Mouse (Mus musculus): ENCODE measurements around the gene Olfr846. TPM values are rescaled to one million over a fixed set of nuclear protein-coding genes. Genes with fewer than 3 reads are reported as not detected.

The Olfr846 gene
- polyA plus RNA-seq (2014; fragmentation: Nextera tagmentation; extraction: Ambion mirVana) = not detected in 2 replicates

- 0 out of 2 replicates have a peak, but pooled peaks cover under 1% of the 10 kb centered on the region for H3K9me3 ChIP-seq (ENCODE audit: control insufficient read depth, low read depth, low read length)
- no peak within 1 kb of the TSS for H3K9ac ChIP-seq (replicated peaks; ENCODE audit: low read depth, low read length)
- WGBS = 46% methylated on average over 1 of the region's 1 CpGs
- no peak for ATAC-seq (ENCODE audit: insufficient number of reproducible peaks, insufficient read depth, low FRiP score, low read depth)
- no peak within 1 kb of the TSS for H3K27ac ChIP-seq (ENCODE audit: low read length)
- H3K4me3 ChIP-seq (ENCODE audit: low read depth, low read length) = no peak within 1 kb of the TSS
- H3K36me3 ChIP-seq (ENCODE audit: control insufficient read depth, insufficient read depth, low read length) = no peaks in the 10 kb centered on the region
- no peaks in the 10 kb centered on the region for H3K4me1 ChIP-seq (ENCODE audit: control insufficient read depth, insufficient read depth, low read length)
- no peak within 1 kb of the TSS for H3K4me2 ChIP-seq (replicated peaks; ENCODE audit: low read depth, low read length)
- no peaks in the 10 kb centered on the region for H3K27me3 ChIP-seq (ENCODE audit: control insufficient read depth, insufficient read depth, low read length)
Measured at GRCm38 (mm10) chr9:19363905-19364304, at the start of gene Olfr846. TSS of gene Olfr846 (minus strand) at chr9:19364005.

- H3K4me2 ChIP-seq (replicated peaks; ENCODE audit: low read depth, low read length) = no peak within 1 kb of the TSS
- ATAC-seq (ENCODE audit: insufficient number of reproducible peaks, insufficient read depth, low FRiP score, low read depth) = no peak
- no peaks in the 10 kb centered on the region for H3K36me3 ChIP-seq (ENCODE audit: control insufficient read depth, insufficient read depth, low read length)
- no peak within 1 kb of the TSS for H3K27ac ChIP-seq (ENCODE audit: low read length)
- WGBS = 59% methylated on average over 1 of the region's 1 CpGs
- H3K27me3 ChIP-seq (ENCODE audit: control insufficient read depth, insufficient read depth, low read length) = no peaks in the 10 kb centered on the region
- no peaks in the 10 kb centered on the region for H3K4me1 ChIP-seq (ENCODE audit: control insufficient read depth, insufficient read depth, low read length)
- H3K9me3 ChIP-seq (ENCODE audit: control insufficient read depth, low read depth, low read length) = no peaks in the 10 kb centered on the region
- H3K9ac ChIP-seq (replicated peaks; ENCODE audit: low read depth, low read length) = no peak within 1 kb of the TSS
- H3K4me3 ChIP-seq (ENCODE audit: low read depth, low read length) = no peak within 1 kb of the TSS
Measured at GRCm38 (mm10) chr9:19378569-19378968, 14.8 kb upstream of the Olfr846 start, which contains the start of gene Olfr847. TSS of gene Olfr847 (minus strand) at chr9:19378669.

- no peak for ATAC-seq (ENCODE audit: insufficient number of reproducible peaks, insufficient read depth, low FRiP score, low read depth)
Measured at GRCm38 (mm10) chr9:19336157-19336556, 27.6 kb downstream of the Olfr846 start, which contains the start of gene Olfr845. TSS of gene Olfr845 (plus strand) at chr9:19336457.

GRCm38 (mm10) chr9:19316047-19316446 is 47.8 kb downstream of the Olfr846 start, which contains the start of gene Olfr844:
TSS of gene Olfr844 (plus strand) at chr9:19316347.
- H3K27ac ChIP-seq (ENCODE audit: low read length) = no peak within 1 kb of the TSS
- ATAC-seq (ENCODE audit: insufficient number of reproducible peaks, insufficient read depth, low FRiP score, low read depth) = no peak
- H3K36me3 ChIP-seq (ENCODE audit: control insufficient read depth, insufficient read depth, low read length) = no peaks in the 10 kb centered on the region
- H3K4me2 ChIP-seq (replicated peaks; ENCODE audit: low read depth, low read length) = no peak within 1 kb of the TSS
- 0 out of 2 replicates have a peak, but pooled peaks cover 3% of the 10 kb centered on the region for H3K9me3 ChIP-seq (ENCODE audit: control insufficient read depth, low read depth, low read length)
- no peak within 1 kb of the TSS for H3K4me3 ChIP-seq (ENCODE audit: low read depth, low read length)
- H3K9ac ChIP-seq (replicated peaks; ENCODE audit: low read depth, low read length) = no peak within 1 kb of the TSS
- H3K4me1 ChIP-seq (ENCODE audit: control insufficient read depth, insufficient read depth, low read length) = no peaks in the 10 kb centered on the region
- H3K27me3 ChIP-seq (ENCODE audit: control insufficient read depth, insufficient read depth, low read length) = no peaks in the 10 kb centered on the region

More at GRCm38 (mm10) chr9:19336157-19336556, 27.6 kb downstream of the Olfr846 start, which contains the start of gene Olfr845:
- 72% methylated on average over 1 of the region's 1 CpGs for WGBS
- H3K9me3 ChIP-seq (ENCODE audit: control insufficient read depth, low read depth, low read length) = no peaks in the 10 kb centered on the region
- no peak within 1 kb of the TSS for H3K27ac ChIP-seq (ENCODE audit: low read length)
- no peak within 1 kb of the TSS for H3K9ac ChIP-seq (replicated peaks; ENCODE audit: low read depth, low read length)
- H3K4me3 ChIP-seq (ENCODE audit: low read depth, low read length) = no peak within 1 kb of the TSS
- no peaks in the 10 kb centered on the region for H3K4me1 ChIP-seq (ENCODE audit: control insufficient read depth, insufficient read depth, low read length)
- H3K4me2 ChIP-seq (replicated peaks; ENCODE audit: low read depth, low read length) = no peak within 1 kb of the TSS
- H3K36me3 ChIP-seq (ENCODE audit: control insufficient read depth, insufficient read depth, low read length) = no peaks in the 10 kb centered on the region
- H3K27me3 ChIP-seq (ENCODE audit: control insufficient read depth, insufficient read depth, low read length) = no peaks in the 10 kb centered on the region

Other genes starting within 250 kb of the Olfr846 start
- gene Olfr836, start 243.6 kb downstream of the Olfr846 start, polyA plus RNA-seq (2014; fragmentation: Nextera tagmentation; extraction: Ambion mirVana) = not detected in 2 replicates
- not detected in 2 replicates for gene Olfr837, start 227.7 kb downstream of the Olfr846 start, polyA plus RNA-seq (2014; fragmentation: Nextera tagmentation; extraction: Ambion mirVana)
- gene Olfr839-ps1, start 186.7 kb downstream of the Olfr846 start, polyA plus RNA-seq (2014; fragmentation: Nextera tagmentation; extraction: Ambion mirVana) = not detected in 2 replicates
- not detected in 2 replicates for gene Olfr843, start 112.0 kb downstream of the Olfr846 start, polyA plus RNA-seq (2014; fragmentation: Nextera tagmentation; extraction: Ambion mirVana)
- not detected in 2 replicates for gene Olfr844, start 47.7 kb downstream of the Olfr846 start, polyA plus RNA-seq (2014; fragmentation: Nextera tagmentation; extraction: Ambion mirVana)
- gene Olfr845, start 27.5 kb downstream of the Olfr846 start, polyA plus RNA-seq (2014; fragmentation: Nextera tagmentation; extraction: Ambion mirVana) = not detected in 2 replicates
- not detected in 2 replicates for gene Olfr847, start 14.7 kb upstream of the Olfr846 start, polyA plus RNA-seq (2014; fragmentation: Nextera tagmentation; extraction: Ambion mirVana)
- not detected in 2 replicates for gene Olfr849, start 76.3 kb upstream of the Olfr846 start, polyA plus RNA-seq (2014; fragmentation: Nextera tagmentation; extraction: Ambion mirVana)
- gene Olfr850, start 114.2 kb upstream of the Olfr846 start, polyA plus RNA-seq (2014; fragmentation: Nextera tagmentation; extraction: Ambion mirVana) = not detected in 2 replicates
- not detected in 2 replicates for gene Olfr851, start 129.3 kb upstream of the Olfr846 start, polyA plus RNA-seq (2014; fragmentation: Nextera tagmentation; extraction: Ambion mirVana)
- not detected in 2 replicates for gene Olfr853, start 177.1 kb upstream of the Olfr846 start, polyA plus RNA-seq (2014; fragmentation: Nextera tagmentation; extraction: Ambion mirVana)
- not detected in 2 replicates for gene Olfr854, start 203.4 kb upstream of the Olfr846 start, polyA plus RNA-seq (2014; fragmentation: Nextera tagmentation; extraction: Ambion mirVana)
- not detected in 2 replicates for gene Olfr855, start 218.6 kb upstream of the Olfr846 start, polyA plus RNA-seq (2014; fragmentation: Nextera tagmentation; extraction: Ambion mirVana)

Data from stomach, embryonic 14.5 days (tissue).